Mouse (Mus musculus) urinary bladder, adult 2 months (tissue): Measurements from ENCODE around the gene Afg1l. TPM values are rescaled to one million over a fixed set of nuclear protein-coding genes. Genes with fewer than 3 reads are reported as not detected.

Experiments used
- DNase-seq: peaks from one replicate; pipeline ENCODE4 v3.0.0; 2022; ENCODE audit warnings: low spot score
- polyA plus RNA-seq: library from polyadenylated mRNA; depleted of rRNA; stranded (reverse); fragments of >200 nt; gene quantifications from 2 replicates; pipeline ENCODE4 v1.2.3, GENCODE M21; 2012

Gene Afg1l
- polyA plus RNA-seq, 1 experiment = 10.3 TPM

- no peak for DNase-seq
Observed at GRCm38 (mm10) chr10:42477550-42478340, 620 bp downstream of the Afg1l start.

GRCm38 (mm10) chr10:42476774-42477475 is 1.4 kb downstream of the Afg1l start:
- no peak for DNase-seq

- DNase-seq = no peak
Observed at GRCm38 (mm10) chr10:42474946-42475514, 3.3 kb downstream of the Afg1l start.

DNA sequence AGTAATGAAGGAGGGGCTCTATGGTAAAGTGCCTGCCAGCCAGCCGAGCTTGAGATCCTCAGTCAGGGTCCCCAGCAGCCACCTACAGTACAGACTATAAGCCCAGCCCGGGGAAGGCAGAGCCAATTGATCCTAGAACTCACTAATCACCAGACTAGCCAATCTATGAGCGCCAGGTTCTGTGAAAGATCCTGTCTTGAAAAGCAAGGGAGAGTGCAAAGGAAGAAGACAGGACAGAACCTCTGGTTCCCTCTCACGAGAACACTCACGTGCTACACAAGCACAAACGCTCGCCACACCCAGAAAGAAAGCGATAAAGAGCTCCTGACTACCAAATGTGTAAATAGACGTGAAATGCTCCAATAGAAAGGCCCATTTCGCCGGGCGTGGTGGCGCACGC is 13.6 kb downstream of the Afg1l start:
- DNase-seq = no peak

- DNase-seq = no peak
Observed at GRCm38 (mm10) chr10:42464224-42464623, 14.1 kb downstream of the Afg1l start.

DNA sequence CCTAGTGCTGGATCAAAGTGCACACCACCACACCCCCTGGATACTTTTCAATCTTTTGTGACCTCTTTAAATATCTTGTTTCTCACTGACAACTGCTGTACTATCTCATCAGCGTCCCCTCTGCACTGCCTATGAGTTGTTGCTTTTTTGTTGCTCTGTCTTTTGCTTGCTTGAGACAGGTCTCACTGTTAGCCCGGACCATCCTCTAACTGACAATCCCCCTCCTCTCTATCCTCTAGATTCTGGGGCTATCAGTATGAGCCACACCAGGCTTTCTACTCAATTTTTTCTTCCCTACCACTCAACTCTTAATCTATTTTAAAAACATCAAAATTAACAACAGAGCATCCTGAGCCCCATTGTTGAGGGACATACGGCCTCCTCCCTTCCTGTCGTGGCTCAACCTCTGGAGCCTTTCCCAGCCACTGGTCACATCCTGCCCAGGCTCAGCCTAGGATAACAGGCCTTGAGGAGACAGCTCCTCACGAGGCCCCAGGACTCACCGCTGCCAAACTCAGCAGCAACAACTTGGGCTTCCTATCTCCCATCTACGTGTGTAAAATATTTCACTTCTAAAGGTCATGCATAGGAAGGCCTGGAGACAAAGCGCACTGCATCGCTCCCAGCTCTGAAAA is 20.7 kb downstream of the Afg1l start:
- no peak for DNase-seq

DNA sequence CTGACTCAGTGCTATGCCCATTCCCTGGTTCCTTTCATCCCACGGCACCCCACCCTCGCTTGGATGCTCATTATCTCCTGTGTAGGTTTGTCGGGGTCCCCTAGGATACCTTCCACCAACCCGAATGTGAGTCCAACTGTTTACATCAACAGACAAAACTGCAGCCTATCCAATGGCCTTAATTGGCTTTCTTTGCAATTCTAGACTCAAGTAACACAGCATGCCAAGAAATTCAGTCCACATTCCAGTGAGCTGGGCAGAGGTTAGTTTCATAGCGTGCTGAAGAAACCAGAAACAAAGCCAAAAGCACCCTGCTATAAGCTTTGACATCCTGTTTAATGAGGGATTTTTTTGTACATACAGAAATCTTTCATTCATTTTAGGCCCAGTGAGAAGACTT is 22.4 kb downstream of the Afg1l start:
- DNase-seq = no peak

GRCm38 (mm10) chr10:42454690-42455089 is 23.7 kb downstream of the Afg1l start:
- no peak for DNase-seq

- no peak for DNase-seq
Observed at GRCm38 (mm10) chr10:42454266-42454665, 24.1 kb downstream of the Afg1l start.

GRCm38 (mm10) chr10:42449672-42450071 is 28.7 kb downstream of the Afg1l start:
- no peak for DNase-seq

DNA sequence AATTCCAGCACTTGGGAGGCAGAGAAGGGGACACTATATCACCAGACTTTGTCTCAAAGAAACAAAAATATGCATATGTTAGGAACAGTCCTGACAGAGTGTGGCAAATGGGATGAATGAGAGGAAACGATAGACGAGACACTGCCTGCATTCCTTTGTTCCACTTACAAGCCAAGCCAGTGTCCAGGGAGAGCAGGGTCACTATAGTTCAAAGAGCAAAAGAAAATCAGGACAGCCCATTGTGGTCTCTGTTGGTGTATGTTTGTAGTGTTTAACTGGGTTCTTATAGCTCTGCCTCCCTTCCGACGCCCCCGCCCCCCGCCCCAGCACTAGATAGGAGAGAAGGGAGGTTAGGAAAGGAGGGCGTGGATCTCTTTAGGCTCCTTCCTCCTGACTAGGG is 30.0 kb downstream of the Afg1l start:
- DNase-seq = no peak

GRCm38 (mm10) chr10:42446145-42446544 is 32.2 kb downstream of the Afg1l start:
- no peak for DNase-seq

DNA sequence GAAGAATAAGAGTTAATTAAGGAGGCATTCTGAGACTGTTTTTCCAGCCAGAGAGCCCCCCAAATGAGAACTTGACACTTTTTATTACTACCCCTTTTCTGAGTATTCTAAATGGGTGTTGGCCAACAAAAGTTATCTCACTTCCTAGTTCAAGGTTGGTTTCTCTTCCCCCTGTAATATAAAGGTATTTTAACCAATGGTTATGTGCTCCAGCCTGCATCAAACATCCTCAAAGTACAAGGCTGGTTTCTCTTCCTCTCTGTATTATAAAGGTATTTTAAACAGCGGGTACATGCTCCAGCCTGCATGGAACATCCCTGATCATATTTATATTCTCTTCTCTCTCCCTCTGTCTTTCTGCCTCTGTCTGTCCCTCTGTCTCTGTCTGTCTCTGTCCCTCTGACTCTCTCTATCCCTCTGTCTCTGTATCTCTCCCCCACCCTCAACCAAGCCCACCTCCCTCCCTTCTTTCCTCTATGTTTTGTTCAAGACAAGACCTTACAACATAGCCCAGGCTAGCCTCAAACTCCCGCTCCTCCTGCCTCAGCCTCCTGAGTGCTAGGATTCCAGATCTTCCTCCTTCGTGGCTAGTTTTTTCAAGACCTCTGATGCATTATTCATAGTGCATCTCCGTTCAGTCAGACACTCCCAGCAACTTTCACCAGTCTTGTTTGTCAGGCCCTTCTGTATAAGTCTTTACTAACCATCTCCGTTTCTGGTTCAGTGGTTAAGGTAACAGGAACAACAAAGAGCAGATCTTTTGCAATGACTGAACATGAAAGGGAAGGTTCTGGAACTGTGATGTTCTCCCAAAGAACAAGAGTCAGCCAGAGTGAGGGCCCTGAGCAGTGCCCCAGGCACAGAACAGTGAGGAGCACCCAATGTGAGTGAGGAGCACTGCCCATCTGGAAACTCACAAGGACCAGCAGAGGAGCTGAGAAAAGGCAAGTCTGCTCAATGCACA is 41.2 kb downstream of the Afg1l start:
- DNase-seq = no peak

DNA sequence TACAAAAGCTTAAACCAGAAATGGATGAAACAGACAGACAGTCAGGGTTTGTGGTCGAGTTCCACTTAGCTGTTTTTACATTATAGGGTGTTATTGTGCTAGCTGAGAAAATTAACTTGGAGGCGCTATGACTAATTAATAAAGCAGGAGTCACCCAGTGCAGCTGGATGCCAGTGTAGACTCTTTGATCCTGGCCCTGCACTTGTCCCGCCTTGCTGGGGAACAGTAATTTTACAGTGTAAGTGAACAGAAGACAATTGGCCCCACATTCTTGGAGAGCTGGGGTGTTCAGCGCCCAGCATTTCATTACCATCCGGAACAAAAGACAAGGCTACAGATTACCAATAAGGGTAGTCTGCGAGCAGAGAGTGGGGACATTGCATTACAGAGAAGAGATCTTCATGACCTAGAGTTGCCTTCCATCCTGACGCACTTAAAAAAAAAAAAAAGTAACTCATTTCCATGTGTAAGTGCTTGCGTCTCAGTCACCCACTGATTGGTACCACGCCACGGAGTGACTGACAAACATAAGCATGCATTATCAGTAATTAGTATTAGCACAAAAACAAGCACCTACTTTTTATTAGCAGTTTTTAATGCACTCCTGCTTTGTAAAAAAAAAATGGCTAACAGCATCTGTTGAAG is 60.7 kb downstream of the Afg1l start:
- no peak for DNase-seq

GRCm38 (mm10) chr10:42415821-42416470 is 62.4 kb downstream of the Afg1l start:
- DNase-seq = no peak

- DNase-seq = no peak
Observed at GRCm38 (mm10) chr10:42410748-42411537, 67.4 kb downstream of the Afg1l start.

DNA sequence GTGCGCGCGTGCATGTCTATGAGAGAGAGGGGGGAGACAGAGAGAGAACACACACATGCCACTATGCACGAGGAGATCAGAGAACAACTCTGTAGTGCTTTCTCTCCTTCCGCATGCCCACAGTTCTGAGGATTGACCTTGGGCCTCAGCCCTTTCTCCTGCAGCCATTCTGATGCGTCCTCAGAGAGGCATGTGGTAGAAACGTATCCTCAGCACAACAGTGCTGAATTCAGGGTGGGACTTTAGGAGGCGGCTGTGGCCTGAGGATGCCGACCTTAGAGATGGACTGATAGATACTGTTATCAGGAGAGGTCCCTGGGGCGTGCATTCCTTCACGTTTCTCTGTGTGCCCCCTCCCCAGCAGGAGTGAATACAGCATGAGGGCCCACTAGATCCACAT is 87.9 kb downstream of the Afg1l start:
- DNase-seq = no peak

DNA sequence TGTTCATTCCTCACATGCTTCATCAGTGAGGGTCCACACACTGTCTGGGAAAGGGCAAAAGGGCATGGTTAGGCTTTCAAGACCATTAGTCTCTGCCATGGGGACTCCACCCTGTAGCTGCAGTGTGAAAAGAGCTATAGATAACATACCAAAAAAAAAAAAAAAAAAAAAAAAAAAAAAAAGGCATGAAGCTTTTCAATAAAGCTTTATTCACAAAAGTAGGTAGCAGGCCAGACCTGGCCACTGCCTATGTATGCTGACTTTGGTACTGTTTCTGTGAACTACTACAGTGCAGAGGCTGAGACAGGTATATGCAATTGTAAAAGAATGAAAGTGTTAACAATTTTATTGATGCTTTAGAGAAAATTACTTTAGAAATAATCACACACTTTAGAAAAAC is 90.2 kb downstream of the Afg1l start:
- no peak for DNase-seq

- no peak for DNase-seq
Observed at GRCm38 (mm10) chr10:42384946-42385644, 93.3 kb downstream of the Afg1l start.
